Mouse (Mus musculus) liver, embryonic 14.5 days (tissue): ENCODE measurements at regions not wholly inside any gene's neighbourhood (a gene's known extent, or its start where the extent isn't known, plus 50 kb on each side); places are given as distances from the start of the nearest gene placed in this dataset.

ENCODE experiments used
- CTCF ChIP-seq: IDR thresholded peaks from 2 replicates; pipeline ENCODE4 v1.5.1; 2016; ENCODE audit warnings: antibody characterized with exemption, low read depth, control low read depth
- EP300 ChIP-seq: IDR thresholded peaks from 2 replicates; pipeline ENCODE4 v1.6.1; 2016; ENCODE audit warnings: antibody characterized with exemption, low read depth

DNA sequence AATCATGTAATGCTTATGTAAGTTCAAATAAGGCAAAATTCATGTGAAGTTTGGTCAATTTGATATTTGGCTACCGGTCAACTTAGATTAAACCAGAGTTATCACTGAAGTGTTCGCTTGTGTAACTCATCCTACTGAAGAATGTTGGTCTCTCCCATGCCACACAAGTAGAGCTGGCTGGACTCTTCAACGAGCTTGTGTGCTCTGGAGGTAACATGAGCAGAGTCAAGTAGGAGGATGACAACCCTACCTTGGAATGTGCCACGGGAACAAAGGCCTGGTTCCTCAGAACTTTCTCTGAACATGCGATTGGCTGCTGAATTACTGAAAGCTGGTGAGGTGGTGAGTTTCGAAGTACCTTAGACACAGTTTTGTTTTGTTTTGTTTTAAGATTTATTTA is 190.5 kb upstream of the Lyplal1 start:
- no peak for TF ChIP-seq EP300
- no peak for TF ChIP-seq CTCF
